Mouse (Mus musculus) heart, embryonic 16.5 days (tissue): ENCODE results near the gene Taf11. TPM values are rescaled to one million over a fixed set of nuclear protein-coding genes. Genes with fewer than 3 reads are reported as not detected.

ENCODE experiments used
- ATAC-seq: fragments of 200-750 bp; cut with Nextera tagmentation; replicated peaks from 2 replicates; pipeline ENCODE4 v1.8.0; 2017; ENCODE audit warnings: moderate number of reproducible peaks; ENCODE audit not compliant: insufficient read depth, low FRiP score; ENCODE audit errors: extremely low read depth
- H3K27ac ChIP-seq: fragments of 300-500 bp; sonication (generic); 2 replicates; pipeline ENCODE4 v1.5.1; 2014; ENCODE audit warnings: mild to moderate bottlenecking, low read length, control low read depth, moderate library complexity
- H3K27me3 ChIP-seq: fragments of 300-500 bp; sonication (generic); 2 replicates; pipeline ENCODE4 v1.6.1; 2014; ENCODE audit warnings: low read length, mixed read lengths; ENCODE audit not compliant: control insufficient read depth, insufficient read depth
- H3K36me3 ChIP-seq: fragments of 300-500 bp; sonication (generic); 2 replicates; pipeline ENCODE4 v1.6.1; 2014; ENCODE audit not compliant: control insufficient read depth, insufficient read depth
- H3K4me1 ChIP-seq: fragments of 300-500 bp; sonication (generic); 2 replicates; pipeline ENCODE4 v1.6.1; 2014; ENCODE audit warnings: low read length, mixed read lengths; ENCODE audit not compliant: control insufficient read depth, insufficient read depth
- H3K4me2 ChIP-seq: fragments of 300-500 bp; sonication (generic); 2 replicates; pipeline ENCODE4 v1.6.1; 2014; ENCODE audit warnings: low read depth, mild to moderate bottlenecking, control low read depth, low read length
- H3K4me3 ChIP-seq: fragments of 300-500 bp; sonication (generic); 2 replicates; pipeline ENCODE4 v1.5.1; 2014; ENCODE audit warnings: mild to moderate bottlenecking, control low read depth, low read length
- H3K9ac ChIP-seq: fragments of 300-500 bp; sonication (generic); 2 replicates; pipeline ENCODE4 v1.6.1; 2014; ENCODE audit warnings: low read length, control low read depth
- H3K9me3 ChIP-seq: fragments of 300-500 bp; sonication (generic); replicated peaks from 2 replicates; pipeline ENCODE4 v1.6.1; 2016; ENCODE audit warnings: low read length; ENCODE audit not compliant: control insufficient read depth
- WGBS: fragments of 180-500 bp; shearing (Covaris S2); extraction: QIAGEN DNeasy Blood & Tissue Kit; methylation state at CpG from one replicate; pipeline ENCODE4 v1.1.7; 2014; 5-methylcytosine and 5-hydroxymethylcytosine counted together
- polyA plus RNA-seq: library from polyadenylated mRNA; unstranded; fragments of >200 nt; fragmentation: Nextera tagmentation; extraction: Ambion mirVana; gene quantifications from 2 replicates; pipeline ENCODE4 v1.2.1, GENCODE M21; 2015

Taf11 gene
- polyA plus RNA-seq, 1 experiment from 2014 or later = 49.9 TPM

DNA sequence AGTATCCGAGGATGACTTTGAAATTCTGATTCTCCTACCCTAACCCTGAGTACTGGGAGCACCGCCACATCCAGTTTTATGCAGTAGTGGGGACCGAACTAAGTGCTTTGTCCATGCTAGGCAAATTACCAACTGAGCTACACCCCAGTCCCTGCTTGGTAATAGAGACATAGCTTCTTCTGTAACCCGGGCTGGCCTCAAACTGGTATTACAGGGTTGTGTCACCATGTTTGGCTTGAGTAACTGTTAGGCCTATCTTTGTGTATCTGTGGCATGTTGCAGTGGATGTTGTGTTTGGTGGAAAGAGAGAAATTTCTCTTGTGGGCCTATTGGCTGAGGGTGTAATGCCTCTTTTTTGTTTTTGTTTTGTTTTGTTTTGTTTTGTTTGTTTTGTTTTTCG lies 20.6 kb upstream of the Taf11 start:
- Histone ChIP-seq H3K4me2 (no peak overlapping the region), H3K4me3 (no peak overlapping the region), H3K9ac (no peak overlapping the region), H3K4me1 (peaks cover 15% of the 10 kb centered on the region), H3K36me3 (no peaks in the 10 kb centered on the region), H3K9me3 (no peaks in the 10 kb centered on the region), H3K27ac (no peak overlapping the region), H3K27me3 (no peaks in the 10 kb centered on the region)
- 89% methylated on average over 5 of the region's 5 CpGs for WGBS
- ATAC-seq = no peak

GRCm38 (mm10) chr17:27925504-27925903 lies 15.9 kb upstream of the Taf11 start:
- no peak for ATAC-seq
- Histone ChIP-seq H3K4me2 (no peak overlapping the region), H3K9me3 (no peaks in the 10 kb centered on the region), H3K27me3 (no peaks in the 10 kb centered on the region), H3K4me1 (peaks cover 15% of the 10 kb centered on the region), H3K36me3 (no peaks in the 10 kb centered on the region), H3K27ac (no peak overlapping the region), H3K4me3 (no peak overlapping the region), H3K9ac (no peak overlapping the region)
- WGBS = 61% methylated on average over 7 of the region's 7 CpGs

- H3K4me1 ChIP-seq = peaks cover 18% of the 10 kb centered on the region
- no peak overlapping the region for H3K27ac ChIP-seq
- no peak overlapping the region for H3K4me3 ChIP-seq
- 67% methylated on average over 4 of the region's 4 CpGs for WGBS
- no peaks in the 10 kb centered on the region for H3K27me3 ChIP-seq
- H3K4me2 ChIP-seq = no peak overlapping the region
- ATAC-seq = no peak
- no peak overlapping the region for H3K9ac ChIP-seq
- H3K9me3 ChIP-seq = no peaks in the 10 kb centered on the region
- H3K36me3 ChIP-seq = no peaks in the 10 kb centered on the region
Observed at GRCm38 (mm10) chr17:27925054-27925453, 15.4 kb upstream of the Taf11 start.

DNA sequence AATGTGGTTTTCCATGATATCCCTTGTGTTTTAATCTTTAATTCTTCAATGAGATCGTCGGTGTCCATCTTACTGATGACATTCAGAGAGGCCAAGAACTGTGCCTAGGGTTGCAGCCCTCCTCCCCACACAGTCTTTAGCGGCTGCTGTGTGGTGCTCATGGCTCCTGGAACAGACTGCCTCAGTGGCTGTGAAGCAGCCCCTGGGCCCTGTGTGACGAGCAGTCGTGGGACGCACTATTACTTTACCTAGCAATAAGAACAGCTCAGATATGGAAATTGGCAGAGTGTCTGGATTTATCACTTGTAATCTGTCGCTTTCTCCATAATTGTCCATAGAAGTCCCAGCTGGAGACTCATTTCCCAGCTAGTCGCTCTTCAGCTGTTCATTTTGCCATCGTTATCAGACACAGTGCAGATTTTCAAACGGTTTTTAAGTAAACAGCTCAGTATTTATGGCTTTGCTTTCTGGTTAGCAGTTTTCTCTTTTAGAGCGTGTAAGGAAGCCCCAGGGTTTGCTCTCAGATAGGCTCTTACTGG lies 12.6 kb upstream of the Taf11 start:
- no peak for ATAC-seq
- H3K4me2 ChIP-seq = no peak overlapping the region
- peaks cover 22% of the 10 kb centered on the region for H3K4me1 ChIP-seq
- H3K27ac ChIP-seq = no peak overlapping the region
- no peaks in the 10 kb centered on the region for H3K27me3 ChIP-seq
- no peaks in the 10 kb centered on the region for H3K9me3 ChIP-seq
- H3K4me3 ChIP-seq = no peak overlapping the region
- 75% methylated on average over 11 of the region's 11 CpGs for WGBS
- H3K36me3 ChIP-seq = no peaks in the 10 kb centered on the region
- H3K9ac ChIP-seq = no peak overlapping the region

- no peak for ATAC-seq
- Histone ChIP-seq H3K36me3 (no peaks in the 10 kb centered on the region), H3K4me3 (no peak overlapping the region), H3K27me3 (no peaks in the 10 kb centered on the region), H3K27ac (no peak overlapping the region), H3K4me2 (no peak overlapping the region), H3K9me3 (no peaks in the 10 kb centered on the region), H3K9ac (no peak overlapping the region), H3K4me1 (peaks cover 11% of the 10 kb centered on the region)
- 65% methylated on average over 4 of the region's 4 CpGs for WGBS
Observed at GRCm38 (mm10) chr17:27920676-27921075, 11.0 kb upstream of the Taf11 start.

DNA sequence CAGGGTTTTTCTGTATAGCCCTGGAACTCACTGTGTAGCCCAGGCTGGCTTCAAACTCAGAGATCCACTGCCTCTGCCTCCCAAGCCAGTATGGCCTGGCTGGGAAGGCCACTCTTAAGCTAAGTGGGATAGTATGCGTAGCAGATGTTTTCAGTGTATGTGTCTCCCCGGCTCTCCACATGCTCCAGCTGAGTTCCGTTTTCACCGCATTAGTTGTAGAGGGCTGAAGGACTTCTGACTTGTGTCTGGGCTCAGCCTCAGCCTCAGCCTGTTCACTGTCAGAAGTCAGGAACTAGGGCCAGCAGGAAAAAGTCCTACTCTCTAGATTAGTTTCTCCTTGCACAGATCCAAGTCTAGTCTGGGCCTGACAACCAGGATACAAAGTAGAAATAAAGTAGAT lies 6.7 kb upstream of the Taf11 start:
- Histone ChIP-seq H3K4me3 (no peak overlapping the region), H3K4me1 (peaks cover 11% of the 10 kb centered on the region), H3K9ac (no peak overlapping the region), H3K27me3 (no peaks in the 10 kb centered on the region), H3K4me2 (no peak overlapping the region), H3K9me3 (no peaks in the 10 kb centered on the region), H3K36me3 (peaks cover 2% of the 10 kb centered on the region; the same call in 1 of the 2 replicates), H3K27ac (no peak overlapping the region)
- ATAC-seq = no peak
- 55% methylated on average over 4 of the region's 4 CpGs for WGBS

GRCm38 (mm10) chr17:27914742-27915141 lies 5.1 kb upstream of the Taf11 start:
- Histone ChIP-seq H3K4me1 (peaks cover 20% of the 10 kb centered on the region), H3K9ac (no peak overlapping the region), H3K27me3 (no peaks in the 10 kb centered on the region), H3K36me3 (peaks cover 2% of the 10 kb centered on the region; the same call in 1 of the 2 replicates), H3K4me3 (no peak overlapping the region), H3K27ac (no peak overlapping the region), H3K4me2 (no peak overlapping the region), H3K9me3 (no peaks in the 10 kb centered on the region)
- 75% methylated on average over 4 of the region's 4 CpGs for WGBS
- ATAC-seq = no peak

- no peak for ATAC-seq
- 89% methylated on average over 7 of the region's 7 CpGs for WGBS
- H3K9ac ChIP-seq = no peak overlapping the region
- no peak overlapping the region for H3K27ac ChIP-seq
- H3K4me3 ChIP-seq = no peak overlapping the region
- no peaks in the 10 kb centered on the region for H3K9me3 ChIP-seq
- peaks cover 2% of the 10 kb centered on the region; the same call in 1 of the 2 replicates for H3K36me3 ChIP-seq
- no peak overlapping the region for H3K4me2 ChIP-seq
- no peaks in the 10 kb centered on the region for H3K27me3 ChIP-seq
- peaks cover 27% of the 10 kb centered on the region for H3K4me1 ChIP-seq
Observed at GRCm38 (mm10) chr17:27911371-27911770, 1.7 kb upstream of the Taf11 start.

DNA sequence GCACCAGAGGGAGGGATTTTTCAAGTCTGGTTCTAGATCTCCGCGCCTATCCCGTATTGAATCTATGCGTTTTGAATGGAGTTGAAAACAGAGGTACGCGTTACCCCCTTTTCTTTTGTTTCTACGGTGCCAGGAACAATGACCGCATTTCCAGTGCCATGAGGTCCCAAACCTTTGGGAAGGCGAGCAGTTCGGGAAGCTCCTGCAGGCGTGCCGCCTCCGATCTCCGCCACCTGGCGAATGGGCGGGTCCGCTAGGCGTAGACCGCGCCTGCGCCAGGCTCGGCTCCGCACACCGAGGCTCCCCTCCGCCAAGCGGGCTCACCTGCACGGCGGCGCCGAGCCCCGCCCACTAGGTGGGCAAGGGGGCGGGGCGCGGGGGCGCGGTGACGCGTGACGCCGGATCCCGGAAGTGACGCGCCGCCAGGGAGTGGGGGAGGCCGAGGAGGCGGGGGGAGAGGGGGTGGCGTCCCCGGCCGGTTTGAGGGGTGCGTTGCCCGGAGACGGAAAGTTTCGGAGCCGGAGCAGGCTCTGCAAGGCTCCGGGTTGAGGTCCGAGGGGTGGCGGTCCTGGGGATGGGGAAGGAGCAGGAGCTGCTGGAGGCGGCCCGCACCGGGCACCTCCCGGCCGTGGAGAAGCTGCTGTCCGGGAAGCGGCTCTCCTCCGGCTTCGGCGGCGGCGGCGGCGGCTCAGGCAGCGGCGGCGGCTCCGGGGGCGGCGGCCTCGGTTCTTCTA lies 589 bp downstream of the Taf11 start, which contains the start of gene Anks1:
Anks1 (plus strand) TSS at position 419 of the 734 bp plus-strand sequence.
- H3K27me3 ChIP-seq = no peaks in the 10 kb centered on the region
- WGBS = under 1% methylated on average over 65 of the region's 78 CpGs
- peak within 1 kb of the TSS; percentile 91 for H3K4me3 ChIP-seq

More for the DNA sequence above, 589 bp downstream of the Taf11 start, which contains the start of gene Anks1:
- Histone ChIP-seq H3K36me3 (peaks cover 9% of the 10 kb centered on the region), H3K4me2 (peak within 1 kb of the TSS; percentile 92), H3K27ac (peak within 1 kb of the TSS; percentile 83), H3K9me3 (no peaks in the 10 kb centered on the region), H3K9ac (peak within 1 kb of the TSS; percentile 95), H3K4me1 (peaks cover 27% of the 10 kb centered on the region)
- peak; percentile 86 for ATAC-seq
